Mouse (Mus musculus) intestine, embryonic 15.5 days (tissue): ENCODE results near the gene Ush2a. TPM values are rescaled to one million over a fixed set of nuclear protein-coding genes. Genes with fewer than 3 reads are reported as not detected.

Experiments used
- ATAC-seq: fragments of 200-750 bp; cut with Nextera tagmentation; 2 replicates; pipeline ENCODE4 v1.8.0; 2017; ENCODE audit warnings: moderate TSS enrichment, moderate library complexity
- H3K27ac ChIP-seq: fragments of 300-500 bp; sonication (generic); 2 replicates; pipeline ENCODE4 v1.5.1; 2015; ENCODE audit warnings: mild to moderate bottlenecking, inconsistent platforms
- H3K27me3 ChIP-seq: fragments of 300-500 bp; sonication (generic); replicated peaks from 2 replicates; pipeline ENCODE4 v1.6.1; 2015; ENCODE audit warnings: inconsistent platforms
- H3K36me3 ChIP-seq: fragments of 300-500 bp; sonication (generic); 2 replicates; pipeline ENCODE4 v1.6.1; 2015; ENCODE audit warnings: inconsistent platforms
- H3K4me1 ChIP-seq: fragments of 300-500 bp; sonication (generic); replicated peaks from 2 replicates; pipeline ENCODE4 v1.6.1; 2015; ENCODE audit warnings: inconsistent platforms
- H3K4me2 ChIP-seq: fragments of 300-500 bp; sonication (generic); replicated peaks from 2 replicates; pipeline ENCODE4 v1.6.1; 2015; ENCODE audit warnings: mild to moderate bottlenecking, inconsistent platforms
- H3K4me3 ChIP-seq: fragments of 300-500 bp; sonication (generic); replicated peaks from 2 replicates; pipeline ENCODE4 v1.5.1; 2015; ENCODE audit warnings: inconsistent platforms
- H3K9ac ChIP-seq: fragments of 300-500 bp; sonication (generic); 2 replicates; pipeline ENCODE4 v1.6.1; 2015; ENCODE audit warnings: inconsistent platforms
- H3K9me3 ChIP-seq: fragments of 300-500 bp; sonication (generic); 2 replicates; pipeline ENCODE4 v1.6.1; 2016; ENCODE audit warnings: inconsistent platforms
- WGBS: fragments of 180-500 bp; shearing (Covaris S2); methylation state at CpG from one replicate; pipeline ENCODE4 v1.1.7; 2015; 5-methylcytosine and 5-hydroxymethylcytosine counted together
- polyA plus RNA-seq: library from polyadenylated mRNA; unstranded; fragments of >200 nt; fragmentation: Nextera tagmentation; extraction: Ambion mirVana; gene quantifications from 2 replicates; pipeline ENCODE4 v1.2.1, GENCODE M21; 2015

Gene Ush2a
- polyA plus RNA-seq, 1 experiment from 2014 or later: 0.04 TPM

DNA sequence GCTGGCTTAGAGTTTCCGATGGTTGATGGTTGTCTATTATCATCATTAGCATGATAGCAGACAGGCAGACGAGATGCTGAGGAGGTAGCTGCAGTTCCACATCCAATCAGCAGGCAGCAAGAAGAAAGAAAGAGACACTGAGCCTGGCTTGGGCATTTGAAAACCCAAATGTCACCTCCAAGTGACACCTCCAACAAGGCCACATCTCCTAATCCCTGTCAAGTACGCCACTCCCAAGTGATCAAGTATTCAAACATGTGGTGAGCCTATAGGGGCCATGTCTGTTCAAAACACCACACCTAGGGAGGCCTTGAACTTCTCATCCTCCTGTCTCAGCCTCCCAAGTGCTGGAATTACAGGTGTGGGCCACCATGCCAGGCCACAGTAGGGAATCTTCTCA, 501.9 kb downstream of the Ush2a start:
- no peak overlapping the region for H3K4me2 ChIP-seq
- H3K4me3 ChIP-seq: no peak overlapping the region
- H3K9ac ChIP-seq: no peak overlapping the region
- no peaks in the 10 kb centered on the region for H3K36me3 ChIP-seq
- no peak overlapping the region for H3K27ac ChIP-seq
- no peak for ATAC-seq
- H3K4me1 ChIP-seq: no peaks in the 10 kb centered on the region
- no peaks in the 10 kb centered on the region for H3K27me3 ChIP-seq
- H3K9me3 ChIP-seq: no peaks in the 10 kb centered on the region
- 81% methylated on average over 3 of the region's 3 CpGs for WGBS

DNA sequence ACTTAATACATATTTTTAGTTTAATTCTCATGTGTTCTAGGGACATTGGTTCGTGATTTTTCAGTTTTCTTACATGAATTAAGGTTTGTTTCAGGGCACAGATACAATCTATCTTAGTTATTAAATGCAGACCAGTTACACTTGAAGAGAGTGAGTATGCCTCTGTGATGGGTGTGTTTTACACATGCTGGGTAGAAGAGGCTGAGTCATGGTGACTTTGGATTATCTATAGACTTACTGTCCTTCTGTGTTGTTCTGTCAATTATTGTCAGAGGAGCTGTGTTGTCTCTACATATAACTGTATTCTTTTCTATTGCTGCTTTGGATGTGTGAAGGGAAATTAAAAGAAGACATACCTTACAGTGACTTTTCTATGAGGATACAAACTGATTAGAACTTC, 509.0 kb downstream of the Ush2a start:
- WGBS: 84% methylated on average over 1 of the region's 1 CpGs
- Histone ChIP-seq H3K36me3 (no peaks in the 10 kb centered on the region), H3K27ac (no peak overlapping the region), H3K9me3 (no peaks in the 10 kb centered on the region), H3K9ac (no peak overlapping the region), H3K4me3 (no peak overlapping the region), H3K27me3 (no peaks in the 10 kb centered on the region), H3K4me2 (no peak overlapping the region), H3K4me1 (no peaks in the 10 kb centered on the region)
- no peak for ATAC-seq

DNA sequence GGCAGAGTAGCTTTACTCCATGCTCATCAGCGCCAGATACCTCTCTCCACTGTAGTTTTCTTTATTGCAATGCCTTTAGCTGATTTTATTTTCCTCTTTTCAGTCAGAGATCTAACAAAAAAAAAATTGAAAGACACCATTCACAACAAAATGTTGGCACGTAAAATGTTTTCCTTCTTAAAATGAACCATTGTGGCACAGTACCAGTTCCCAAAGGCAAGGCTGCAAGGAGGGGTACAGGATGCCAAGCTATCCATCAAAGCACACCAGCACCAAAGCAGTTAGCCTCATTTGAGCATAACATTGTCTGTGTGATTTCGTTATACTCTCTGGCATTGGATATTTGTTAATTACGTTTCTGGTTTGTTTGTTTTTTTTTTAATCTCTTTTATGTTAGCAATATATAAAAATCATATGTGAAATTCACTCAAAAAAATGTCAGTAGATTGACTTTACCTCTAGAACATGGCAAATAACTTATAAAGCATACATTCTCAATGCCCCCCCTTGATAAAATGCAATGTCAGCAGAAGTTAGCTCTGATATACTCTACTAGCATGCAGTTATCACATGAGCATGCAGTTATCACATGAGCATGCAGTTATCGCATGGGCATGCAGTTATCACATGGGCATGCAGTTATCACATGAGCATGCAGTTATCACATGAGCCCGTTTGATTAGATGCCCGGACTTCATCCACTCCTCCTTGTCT, 510.9 kb downstream of the Ush2a start:
- Histone ChIP-seq H3K4me1 (no peaks in the 10 kb centered on the region), H3K27ac (no peak overlapping the region), H3K27me3 (no peaks in the 10 kb centered on the region), H3K9me3 (no peaks in the 10 kb centered on the region), H3K9ac (no peak overlapping the region), H3K36me3 (no peaks in the 10 kb centered on the region), H3K4me2 (no peak overlapping the region), H3K4me3 (no peak overlapping the region)
- no peak for ATAC-seq
- 91% methylated on average over 7 of the region's 7 CpGs for WGBS

DNA sequence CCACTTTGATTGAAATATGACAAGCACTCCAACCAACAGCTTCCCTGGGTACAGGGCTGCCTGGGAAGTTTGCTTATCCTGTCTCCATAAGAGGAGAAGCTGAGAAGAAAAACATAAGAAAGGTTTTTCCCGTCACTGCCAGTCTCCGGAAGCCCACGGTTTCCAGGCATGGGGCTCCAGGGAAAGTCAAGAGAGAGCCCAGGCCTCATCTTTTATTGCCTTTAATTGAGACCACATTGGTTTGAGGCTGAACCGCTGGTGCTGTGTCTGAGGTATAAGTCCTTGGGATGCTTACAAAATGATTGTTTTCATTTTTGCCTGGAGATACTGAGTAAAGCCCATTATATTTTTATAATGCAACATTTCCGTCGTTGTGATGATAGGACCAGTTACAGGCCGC, 511.8 kb downstream of the Ush2a start:
- H3K27me3 ChIP-seq: no peaks in the 10 kb centered on the region
- WGBS: 76% methylated on average over 7 of the region's 7 CpGs
- ATAC-seq: no peak

DNA sequence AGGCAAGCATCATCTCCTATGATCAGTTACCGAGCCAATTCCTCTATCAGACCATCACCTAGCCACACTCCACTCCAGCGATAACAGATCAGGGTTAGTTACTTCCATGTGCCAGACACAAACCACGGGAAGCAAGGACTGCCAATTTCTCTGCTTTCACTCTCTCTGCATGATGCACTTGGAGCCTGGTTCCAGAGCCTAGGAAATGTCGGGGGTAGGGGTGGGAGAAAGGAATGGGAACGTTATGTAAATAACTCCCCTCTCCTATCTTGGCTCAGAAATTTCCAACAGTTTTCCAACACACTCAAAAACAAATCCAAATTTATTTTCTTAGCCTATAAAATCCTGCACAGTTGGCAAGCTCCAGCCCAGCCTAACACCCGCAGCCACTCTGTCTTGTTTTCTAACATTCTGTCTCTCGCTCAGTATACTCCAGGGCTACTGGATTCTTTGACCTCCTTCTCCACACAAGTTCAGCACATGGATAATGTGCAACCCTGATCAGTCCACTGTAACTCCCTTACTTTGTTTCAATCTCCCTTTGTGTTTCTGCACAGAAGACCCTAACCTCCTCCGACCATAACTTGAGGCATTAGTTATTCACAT, 515.8 kb downstream of the Ush2a start:
- Histone ChIP-seq H3K27me3 (no peaks in the 10 kb centered on the region), H3K9ac (no peak overlapping the region), H3K4me3 (no peak overlapping the region), H3K27ac (no peak overlapping the region), H3K9me3 (no peaks in the 10 kb centered on the region), H3K4me2 (no peak overlapping the region), H3K36me3 (no peaks in the 10 kb centered on the region), H3K4me1 (no peaks in the 10 kb centered on the region)
- WGBS: 65% methylated on average over 8 of the region's 8 CpGs
- no peak for ATAC-seq

More for the DNA sequence above, 511.8 kb downstream of the Ush2a start:
- no peak overlapping the region for H3K4me2 ChIP-seq
- H3K27ac ChIP-seq: no peak overlapping the region
- no peaks in the 10 kb centered on the region for H3K9me3 ChIP-seq
- no peaks in the 10 kb centered on the region for H3K36me3 ChIP-seq
- no peak overlapping the region for H3K9ac ChIP-seq
- no peaks in the 10 kb centered on the region for H3K4me1 ChIP-seq
- H3K4me3 ChIP-seq: no peak overlapping the region

DNA sequence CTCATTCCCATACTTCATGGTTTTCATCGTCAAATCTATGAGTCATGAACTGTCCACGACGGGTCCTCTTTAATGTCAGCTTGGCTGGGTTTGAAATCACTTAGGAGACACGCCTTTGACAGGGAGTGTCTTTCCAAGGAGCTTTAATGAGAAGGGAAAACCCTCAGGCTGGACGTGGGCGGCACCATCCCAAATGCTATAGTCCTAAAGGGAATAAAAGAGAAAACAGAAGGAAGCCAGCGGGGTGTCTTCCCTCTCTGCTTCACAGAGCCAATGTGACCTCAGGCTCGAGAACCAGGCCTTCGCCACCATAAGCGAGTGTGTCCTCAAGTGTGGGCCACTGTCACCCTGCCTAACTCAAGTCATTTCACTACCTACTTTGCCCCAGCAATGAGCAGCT, 523.2 kb downstream of the Ush2a start:
- Histone ChIP-seq H3K4me2 (no peak overlapping the region), H3K27me3 (no peaks in the 10 kb centered on the region), H3K9me3 (no peaks in the 10 kb centered on the region), H3K4me3 (no peak overlapping the region), H3K27ac (no peak overlapping the region), H3K36me3 (no peaks in the 10 kb centered on the region), H3K4me1 (no peaks in the 10 kb centered on the region), H3K9ac (no peak overlapping the region)
- no peak for ATAC-seq
- 79% methylated on average over 10 of the region's 10 CpGs for WGBS

DNA sequence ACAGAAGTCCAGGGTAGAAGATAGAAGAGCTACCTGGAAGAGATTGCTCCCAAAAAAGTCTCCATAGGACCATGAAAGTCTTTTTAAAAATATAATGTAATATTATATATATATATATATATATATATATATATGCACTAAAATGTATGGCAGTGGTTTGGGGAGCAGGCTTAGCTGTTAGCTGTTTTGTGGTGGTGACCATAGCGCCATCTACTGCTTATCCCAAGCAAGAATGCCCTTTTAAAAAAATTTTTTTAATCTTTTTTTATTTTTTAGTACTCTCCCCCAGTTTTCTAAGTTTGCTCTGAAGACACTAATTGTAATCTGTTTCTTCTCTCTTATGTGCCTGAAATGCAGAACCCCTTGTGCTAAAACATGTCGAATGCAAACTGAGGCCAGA, 543.2 kb downstream of the Ush2a start:
- ATAC-seq: no peak
- 29% methylated on average over 2 of the region's 2 CpGs for WGBS
- no peak overlapping the region for H3K4me3 ChIP-seq
- no peaks in the 10 kb centered on the region for H3K27me3 ChIP-seq
- H3K4me1 ChIP-seq: no peaks in the 10 kb centered on the region
- no peak overlapping the region for H3K4me2 ChIP-seq
- no peak overlapping the region for H3K9ac ChIP-seq
- no peak overlapping the region for H3K27ac ChIP-seq
- H3K9me3 ChIP-seq: no peaks in the 10 kb centered on the region
- H3K36me3 ChIP-seq: no peaks in the 10 kb centered on the region

DNA sequence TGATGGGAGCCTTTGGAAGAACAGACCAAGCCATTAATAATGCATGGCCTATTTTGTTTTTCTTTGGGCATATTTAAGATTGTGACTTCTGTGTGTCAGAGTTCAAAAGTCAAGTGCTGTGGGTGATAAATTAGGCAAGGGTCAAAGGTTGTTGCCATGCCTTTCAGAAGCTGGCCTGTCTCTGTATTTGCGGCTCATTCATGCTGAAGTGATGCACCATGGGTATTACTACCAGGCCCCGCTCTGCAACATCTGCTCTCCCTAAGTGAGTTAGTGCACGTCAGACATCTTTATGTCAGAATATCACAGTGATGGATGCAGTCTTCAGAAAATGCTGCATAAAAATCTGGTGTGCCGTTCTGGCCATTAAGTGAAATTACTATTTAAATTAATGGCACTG, 544.0 kb downstream of the Ush2a start:
- Histone ChIP-seq H3K36me3 (no peaks in the 10 kb centered on the region), H3K27ac (no peak overlapping the region), H3K4me1 (no peaks in the 10 kb centered on the region), H3K9ac (no peak overlapping the region), H3K4me2 (no peak overlapping the region), H3K27me3 (no peaks in the 10 kb centered on the region), H3K4me3 (no peak overlapping the region), H3K9me3 (no peaks in the 10 kb centered on the region)
- WGBS: 43% methylated on average over 4 of the region's 4 CpGs
- ATAC-seq: no peak

DNA sequence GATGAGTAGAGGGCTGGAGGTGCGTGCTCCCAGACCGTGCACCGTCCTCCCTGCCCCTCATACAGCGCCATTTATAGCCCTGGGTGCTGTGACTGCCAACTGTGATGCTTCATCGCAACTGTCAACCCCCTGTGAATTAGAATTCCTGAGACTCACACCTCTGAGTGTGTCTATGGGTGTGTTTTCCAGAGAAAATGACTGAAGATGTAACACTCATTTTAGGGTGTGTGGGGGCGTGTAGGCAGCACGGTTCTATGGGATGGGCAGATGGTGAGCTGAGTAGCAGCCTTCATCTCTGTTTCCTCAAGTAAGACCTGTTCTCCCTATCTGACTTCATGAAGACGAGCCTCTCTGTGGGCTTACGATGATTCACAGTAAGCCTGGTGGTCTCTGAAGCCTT, 548.8 kb downstream of the Ush2a start:
- H3K27me3 ChIP-seq: no peaks in the 10 kb centered on the region
- H3K4me1 ChIP-seq: 0 out of 2 replicates have a peak, but pooled peaks cover 3% of the 10 kb centered on the region
- H3K9me3 ChIP-seq: no peaks in the 10 kb centered on the region
- no peaks in the 10 kb centered on the region for H3K36me3 ChIP-seq
- no peak overlapping the region for H3K4me2 ChIP-seq
- no peak overlapping the region for H3K27ac ChIP-seq
- no peak overlapping the region for H3K4me3 ChIP-seq
- no peak for ATAC-seq
- H3K9ac ChIP-seq: no peak overlapping the region
- WGBS: 80% methylated on average over 9 of the region's 9 CpGs

DNA sequence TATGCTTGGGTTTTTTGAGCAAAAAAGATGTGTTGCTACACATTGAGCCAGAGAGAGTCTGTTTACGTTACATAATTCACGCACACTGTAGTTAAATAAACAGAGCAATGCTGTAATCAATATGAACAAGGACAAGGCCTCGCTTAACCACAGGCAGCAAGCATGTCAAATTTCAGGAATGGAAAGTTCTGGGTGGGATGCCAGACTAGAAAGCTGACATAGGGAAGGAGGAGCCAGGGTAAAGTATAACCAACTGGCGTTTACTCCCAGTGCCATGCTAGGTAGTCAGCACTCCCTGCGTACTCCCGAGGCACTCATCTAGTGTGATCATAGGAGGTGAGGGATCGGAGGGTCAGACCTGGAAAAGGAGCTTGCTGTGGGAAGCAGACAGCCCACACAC, 553.2 kb downstream of the Ush2a start:
- 51% methylated on average over 7 of the region's 7 CpGs for WGBS

DNA sequence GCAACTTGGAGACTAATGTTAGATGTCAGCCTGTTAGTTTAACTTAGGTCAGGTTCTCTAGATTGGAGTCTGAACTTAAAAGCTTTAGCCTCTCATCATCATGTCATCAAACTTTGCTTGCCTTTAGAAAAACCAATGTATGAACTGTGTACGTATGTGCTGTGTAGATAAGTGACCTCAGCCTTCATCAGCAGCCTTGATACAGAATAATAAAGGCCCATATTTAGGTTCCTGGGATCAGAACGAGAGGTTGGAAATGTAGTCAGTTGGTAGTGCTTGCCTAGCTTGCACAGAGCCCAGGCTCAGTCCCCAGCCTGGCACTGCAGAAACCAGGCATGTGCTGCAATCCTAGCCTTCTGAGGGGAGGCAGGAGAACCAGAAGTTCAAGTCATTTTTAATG, 562.4 kb downstream of the Ush2a start:
- no peak overlapping the region for H3K4me2 ChIP-seq
- no peaks in the 10 kb centered on the region for H3K27me3 ChIP-seq
- no peak overlapping the region for H3K4me3 ChIP-seq
- 91% methylated on average over 2 of the region's 2 CpGs for WGBS
- H3K4me1 ChIP-seq: no peaks in the 10 kb centered on the region
- no peak overlapping the region for H3K27ac ChIP-seq
- no peaks in the 10 kb centered on the region for H3K9me3 ChIP-seq
- H3K36me3 ChIP-seq: no peaks in the 10 kb centered on the region
- no peak for ATAC-seq
- no peak overlapping the region for H3K9ac ChIP-seq

More for the DNA sequence above, 553.2 kb downstream of the Ush2a start:
- H3K4me1 ChIP-seq: 0 out of 2 replicates have a peak, but pooled peaks cover 3% of the 10 kb centered on the region
- no peaks in the 10 kb centered on the region for H3K9me3 ChIP-seq
- no peaks in the 10 kb centered on the region for H3K36me3 ChIP-seq
- H3K4me3 ChIP-seq: no peak overlapping the region
- no peak for ATAC-seq
- no peak overlapping the region for H3K27ac ChIP-seq
- no peaks in the 10 kb centered on the region for H3K27me3 ChIP-seq
- H3K9ac ChIP-seq: no peak overlapping the region
- H3K4me2 ChIP-seq: no peak overlapping the region

DNA sequence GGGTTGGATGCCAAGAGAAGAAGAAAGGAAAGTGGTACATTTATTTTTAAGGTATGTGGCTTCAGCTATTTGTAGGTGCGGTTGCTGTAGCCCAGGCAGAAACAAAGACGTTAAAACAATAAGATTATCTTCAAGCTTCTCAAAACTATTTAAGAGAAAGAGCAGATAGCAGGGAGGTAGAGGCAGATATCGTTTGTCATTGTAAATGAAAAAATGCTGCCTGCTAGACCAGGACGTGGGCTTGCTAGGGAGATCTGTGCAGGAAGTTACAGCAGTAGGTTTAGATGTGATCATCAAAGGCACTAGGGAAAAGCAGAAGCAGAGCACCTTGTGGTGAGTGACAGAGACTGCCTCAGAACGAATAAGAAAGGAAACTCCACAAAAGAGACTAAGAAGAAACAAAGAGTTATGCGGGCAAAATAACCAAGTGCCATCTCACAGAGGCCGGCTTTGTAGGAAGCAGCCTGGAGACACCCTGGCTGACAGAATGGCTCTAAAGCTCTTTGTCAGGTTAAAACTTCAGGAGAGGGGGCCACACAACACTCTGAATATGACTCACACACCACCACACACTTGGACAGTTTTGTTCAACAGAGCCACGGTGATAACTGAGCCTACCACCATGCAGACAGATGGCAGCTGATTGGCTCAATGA, 563.2 kb downstream of the Ush2a start:
- Histone ChIP-seq H3K4me1 (no peaks in the 10 kb centered on the region), H3K27ac (no peak overlapping the region), H3K4me3 (no peak overlapping the region), H3K4me2 (no peak overlapping the region), H3K9ac (no peak overlapping the region), H3K27me3 (no peaks in the 10 kb centered on the region), H3K36me3 (no peaks in the 10 kb centered on the region), H3K9me3 (no peaks in the 10 kb centered on the region)
- WGBS: 70% methylated on average over 8 of the region's 8 CpGs
- ATAC-seq: no peak
